Mouse (Mus musculus): Measurements from ENCODE around the gene Rora. TPM values are rescaled to one million over a fixed set of nuclear protein-coding genes. Genes with fewer than 3 reads are reported as not detected.

The Rora gene
- polyA plus RNA-seq, 1 experiment, result 4.7 TPM

GRCm38 (mm10) chr9:69300296-69300695 lies 646.7 kb downstream of the Rora start:
- no peak for DNase-seq
- 96% methylated on average over 8 of the region's 8 CpGs for WGBS
- H3K4me1 ChIP-seq (replicated peaks; ENCODE audit: control insufficient read depth, insufficient read depth, low read length), result peaks cover 24% of the 10 kb centered on the region
- H3K36me3 ChIP-seq (ENCODE audit: control insufficient read depth, insufficient read depth, low read length), result no peaks in the 10 kb centered on the region
- no peak overlapping the region for H3K4me3 ChIP-seq (ENCODE audit: control insufficient read depth, insufficient read depth, low read length)
- no peaks in the 10 kb centered on the region for H3K27me3 ChIP-seq (ENCODE audit: control insufficient read depth, insufficient read depth, low read length)
- TF ChIP-seq POLR2A (IDR thresholded peaks at IDR 0.05; ENCODE audit: control insufficient read depth, extremely low read depth, insufficient read depth, low read length, poor library complexity) (no peak), CTCF (IDR thresholded peaks at IDR 0.05; ENCODE audit: borderline replicate concordance, control insufficient read depth, extremely low read depth, insufficient read depth, low read length, poor library complexity) (no peak)
- no peak overlapping the region for H3K27ac ChIP-seq (ENCODE audit: control insufficient read depth, insufficient read depth, low read length)

- no peak for DNase-seq
- Histone ChIP-seq H3K4me1 (replicated peaks; ENCODE audit: control insufficient read depth, insufficient read depth, low read length) (peaks cover 26% of the 10 kb centered on the region), H3K27ac (ENCODE audit: control insufficient read depth, insufficient read depth, low read length) (no peak overlapping the region), H3K27me3 (ENCODE audit: control insufficient read depth, insufficient read depth, low read length) (no peaks in the 10 kb centered on the region), H3K4me3 (ENCODE audit: control insufficient read depth, insufficient read depth, low read length) (no peak overlapping the region), H3K36me3 (ENCODE audit: control insufficient read depth, insufficient read depth, low read length) (no peaks in the 10 kb centered on the region)
- WGBS, result 34% methylated on average over 9 of the region's 9 CpGs
- TF ChIP-seq CTCF (IDR thresholded peaks at IDR 0.05; ENCODE audit: borderline replicate concordance, control insufficient read depth, extremely low read depth, insufficient read depth, low read length, poor library complexity) (no peak), POLR2A (IDR thresholded peaks at IDR 0.05; ENCODE audit: control insufficient read depth, extremely low read depth, insufficient read depth, low read length, poor library complexity) (no peak)
Observed at GRCm38 (mm10) chr9:69301445-69301844, 647.9 kb downstream of the Rora start.

- WGBS, result 62% methylated on average over 4 of the region's 4 CpGs
- no peak overlapping the region for H3K27ac ChIP-seq (ENCODE audit: control insufficient read depth, insufficient read depth, low read length)
- TF ChIP-seq POLR2A (IDR thresholded peaks at IDR 0.05; ENCODE audit: control insufficient read depth, extremely low read depth, insufficient read depth, low read length, poor library complexity), result no peak
- no peak for TF ChIP-seq CTCF (IDR thresholded peaks at IDR 0.05; ENCODE audit: borderline replicate concordance, control insufficient read depth, extremely low read depth, insufficient read depth, low read length, poor library complexity)
- no peak overlapping the region for H3K4me3 ChIP-seq (ENCODE audit: control insufficient read depth, insufficient read depth, low read length)
- H3K36me3 ChIP-seq (ENCODE audit: control insufficient read depth, insufficient read depth, low read length), result no peaks in the 10 kb centered on the region
- peaks cover 26% of the 10 kb centered on the region for H3K4me1 ChIP-seq (replicated peaks; ENCODE audit: control insufficient read depth, insufficient read depth, low read length)
- DNase-seq, result no peak
- H3K27me3 ChIP-seq (ENCODE audit: control insufficient read depth, insufficient read depth, low read length), result no peaks in the 10 kb centered on the region
Observed at GRCm38 (mm10) chr9:69301955-69302354, 648.4 kb downstream of the Rora start.

- DNase-seq, result no peak
- H3K27ac ChIP-seq (ENCODE audit: control insufficient read depth, insufficient read depth, low read length), result no peak overlapping the region
- no peaks in the 10 kb centered on the region for H3K27me3 ChIP-seq (ENCODE audit: control insufficient read depth, insufficient read depth, low read length)
- TF ChIP-seq CTCF (IDR thresholded peaks at IDR 0.05; ENCODE audit: borderline replicate concordance, control insufficient read depth, extremely low read depth, insufficient read depth, low read length, poor library complexity) (no peak), POLR2A (IDR thresholded peaks at IDR 0.05; ENCODE audit: control insufficient read depth, extremely low read depth, insufficient read depth, low read length, poor library complexity) (no peak)
- 90% methylated on average over 5 of the region's 5 CpGs for WGBS
- H3K4me1 ChIP-seq (replicated peaks; ENCODE audit: control insufficient read depth, insufficient read depth, low read length), result peaks cover 22% of the 10 kb centered on the region
- H3K4me3 ChIP-seq (ENCODE audit: control insufficient read depth, insufficient read depth, low read length), result no peak overlapping the region
- no peaks in the 10 kb centered on the region for H3K36me3 ChIP-seq (ENCODE audit: control insufficient read depth, insufficient read depth, low read length)
Observed at GRCm38 (mm10) chr9:69302846-69303245, 649.3 kb downstream of the Rora start.

DNA sequence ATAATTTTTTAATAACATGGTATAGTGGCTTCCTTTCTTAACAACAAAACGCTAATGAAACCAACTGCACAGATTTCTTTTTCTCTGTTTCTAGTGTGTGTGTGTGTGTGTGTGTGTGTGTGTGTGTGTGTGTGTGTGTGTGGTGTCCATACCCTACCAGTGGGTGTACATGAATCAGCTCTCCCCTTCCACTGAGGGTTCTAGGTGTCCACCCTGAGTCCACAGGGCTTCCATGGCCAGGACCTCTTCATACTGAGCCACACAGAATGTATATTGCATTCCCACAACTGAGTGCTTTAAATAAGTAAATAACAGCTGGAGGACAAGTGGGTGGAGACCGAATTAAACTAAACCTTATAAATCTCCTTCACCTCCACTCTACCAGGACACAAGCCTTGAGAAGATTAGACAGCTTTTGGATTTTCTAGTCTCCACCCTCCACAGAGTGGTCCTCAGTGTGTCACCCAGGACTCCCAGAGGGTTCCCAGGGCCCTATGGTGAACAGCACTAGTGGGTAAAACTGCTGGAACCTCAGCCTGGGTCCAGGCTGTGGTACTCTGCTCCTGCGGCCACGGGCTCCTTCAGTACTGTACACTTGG lies 649.9 kb downstream of the Rora start:
- Histone ChIP-seq H3K4me3 (ENCODE audit: control insufficient read depth, insufficient read depth, low read length) (no peak overlapping the region), H3K27me3 (ENCODE audit: control insufficient read depth, insufficient read depth, low read length) (no peaks in the 10 kb centered on the region), H3K36me3 (ENCODE audit: control insufficient read depth, insufficient read depth, low read length) (no peaks in the 10 kb centered on the region), H3K27ac (ENCODE audit: control insufficient read depth, insufficient read depth, low read length) (no peak overlapping the region), H3K4me1 (replicated peaks; ENCODE audit: control insufficient read depth, insufficient read depth, low read length) (peaks cover 20% of the 10 kb centered on the region)
- DNase-seq, result no peak
- WGBS, result 90% methylated on average over 4 of the region's 4 CpGs
- no peak for TF ChIP-seq POLR2A (IDR thresholded peaks at IDR 0.05; ENCODE audit: control insufficient read depth, extremely low read depth, insufficient read depth, low read length, poor library complexity)
- TF ChIP-seq CTCF (IDR thresholded peaks at IDR 0.05; ENCODE audit: borderline replicate concordance, control insufficient read depth, extremely low read depth, insufficient read depth, low read length, poor library complexity), result no peak

GRCm38 (mm10) chr9:69303962-69304361 lies 650.4 kb downstream of the Rora start:
- WGBS, result 99% methylated on average over 4 of the region's 4 CpGs
- H3K4me1 ChIP-seq (replicated peaks; ENCODE audit: control insufficient read depth, insufficient read depth, low read length), result peaks cover 18% of the 10 kb centered on the region; the same call in 1 of the 2 replicates
- H3K27ac ChIP-seq (ENCODE audit: control insufficient read depth, insufficient read depth, low read length), result no peak overlapping the region
- no peaks in the 10 kb centered on the region for H3K27me3 ChIP-seq (ENCODE audit: control insufficient read depth, insufficient read depth, low read length)
- no peak for TF ChIP-seq CTCF (IDR thresholded peaks at IDR 0.05; ENCODE audit: borderline replicate concordance, control insufficient read depth, extremely low read depth, insufficient read depth, low read length, poor library complexity)
- DNase-seq, result no peak
- H3K4me3 ChIP-seq (ENCODE audit: control insufficient read depth, insufficient read depth, low read length), result no peak overlapping the region
- no peaks in the 10 kb centered on the region for H3K36me3 ChIP-seq (ENCODE audit: control insufficient read depth, insufficient read depth, low read length)

GRCm38 (mm10) chr9:69304492-69304891 lies 650.9 kb downstream of the Rora start:
- WGBS, result 56% methylated on average over 10 of the region's 10 CpGs
- H3K27ac ChIP-seq (ENCODE audit: control insufficient read depth, insufficient read depth, low read length), result no peak overlapping the region

More at GRCm38 (mm10) chr9:69304492-69304891, 650.9 kb downstream of the Rora start:
- Histone ChIP-seq H3K36me3 (ENCODE audit: control insufficient read depth, insufficient read depth, low read length) (no peaks in the 10 kb centered on the region), H3K4me3 (ENCODE audit: control insufficient read depth, insufficient read depth, low read length) (no peak overlapping the region), H3K4me1 (replicated peaks; ENCODE audit: control insufficient read depth, insufficient read depth, low read length) (peaks cover 18% of the 10 kb centered on the region; the same call in 1 of the 2 replicates), H3K27me3 (ENCODE audit: control insufficient read depth, insufficient read depth, low read length) (no peaks in the 10 kb centered on the region)
- TF ChIP-seq POLR2A (IDR thresholded peaks at IDR 0.05; ENCODE audit: control insufficient read depth, extremely low read depth, insufficient read depth, low read length, poor library complexity) (no peak), CTCF (IDR thresholded peaks at IDR 0.05; ENCODE audit: borderline replicate concordance, control insufficient read depth, extremely low read depth, insufficient read depth, low read length, poor library complexity) (no peak)
- DNase-seq, result no peak

Measured in thymus, adult 2 months (tissue).